Mouse (Mus musculus) lung, postnatal 36 days (tissue): ENCODE results near the gene Baiap2l1.

Experiments
- DNase-seq: peaks from one replicate; pipeline ENCODE4 v3.0.0; 2022; ENCODE audit warnings: mixed read lengths

Gene Baiap2l1

GRCm38 (mm10) chr5:144256541-144256870 lies 101.4 kb downstream of the Baiap2l1 start:
- DNase-seq = peak; percentile 38

- DNase-seq = peak; percentile 79
Observed at GRCm38 (mm10) chr5:144255632-144256540, 102.0 kb downstream of the Baiap2l1 start.

GRCm38 (mm10) chr5:144254811-144255631 lies 102.9 kb downstream of the Baiap2l1 start:
- DNase-seq = peak; percentile 92

DNA sequence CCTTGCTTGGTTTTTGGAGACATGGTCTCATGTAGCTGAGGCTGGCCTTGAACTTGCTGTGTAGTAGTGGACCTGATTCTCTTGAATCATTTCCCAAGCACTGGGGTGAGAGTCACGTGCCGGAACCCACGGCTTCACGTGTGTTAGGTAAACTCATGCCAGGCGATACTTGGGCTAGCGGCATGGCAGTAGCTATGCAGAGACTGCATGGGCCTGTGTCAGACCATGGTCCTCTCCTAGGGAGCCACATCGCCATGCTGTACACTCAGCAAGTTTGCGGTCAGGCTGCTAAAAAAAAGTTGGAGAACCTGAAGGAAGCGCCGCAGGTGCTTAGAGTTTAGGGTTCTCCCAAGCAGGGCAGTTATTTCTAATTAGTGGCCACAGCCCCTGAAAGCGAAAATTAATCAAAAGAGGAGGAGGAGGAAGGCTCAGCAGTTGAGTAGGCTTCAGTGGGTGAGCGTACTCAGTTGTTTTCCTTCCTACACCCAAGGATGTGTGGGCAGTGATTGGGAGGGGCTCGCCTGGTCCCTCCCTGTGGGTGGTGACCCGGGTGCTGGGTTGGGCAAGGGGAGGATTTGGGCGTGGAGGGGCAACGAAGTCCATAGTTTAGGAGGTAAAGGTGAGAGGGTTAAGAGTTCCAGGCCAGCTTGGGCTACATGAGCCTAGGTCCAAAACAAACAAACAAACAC lies 103.6 kb downstream of the Baiap2l1 start:
- peak; percentile 93 for DNase-seq

- no peak for DNase-seq
Observed at GRCm38 (mm10) chr5:144253212-144253611, 104.7 kb downstream of the Baiap2l1 start.

- no peak for DNase-seq
Observed at GRCm38 (mm10) chr5:144251876-144252577, 105.9 kb downstream of the Baiap2l1 start.

- no peak for DNase-seq
Observed at GRCm38 (mm10) chr5:144249871-144250270, 108.0 kb downstream of the Baiap2l1 start.

- DNase-seq = peak; percentile 92
Observed at GRCm38 (mm10) chr5:144247906-144248585, 109.9 kb downstream of the Baiap2l1 start.

DNA sequence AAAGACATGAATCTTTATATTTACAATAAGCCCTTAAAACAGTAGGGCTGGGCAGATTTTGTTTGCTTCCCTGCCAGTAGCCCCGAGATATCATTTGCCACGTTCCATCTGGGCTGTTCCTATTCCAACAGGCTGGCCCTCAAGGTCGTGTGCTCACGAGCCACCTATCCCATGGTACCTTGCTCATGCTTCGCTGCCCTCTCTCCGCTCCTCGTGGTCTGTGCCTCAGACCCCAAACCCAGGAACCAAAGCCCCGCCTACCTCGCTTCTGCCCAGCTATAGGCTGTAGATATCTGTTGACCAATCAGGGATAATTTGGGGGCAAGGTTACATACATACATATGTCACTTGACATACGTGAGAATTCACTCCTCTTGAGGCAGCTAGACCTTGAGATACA lies 110.6 kb downstream of the Baiap2l1 start:
- DNase-seq = no peak

GRCm38 (mm10) chr5:144246669-144247068 lies 111.2 kb downstream of the Baiap2l1 start:
- DNase-seq = no peak

GRCm38 (mm10) chr5:144245592-144245991 lies 112.3 kb downstream of the Baiap2l1 start:
- no peak for DNase-seq

- no peak for DNase-seq
Observed at GRCm38 (mm10) chr5:144243901-144244487, 113.9 kb downstream of the Baiap2l1 start, which contains the start of gene Bri3. TSS of gene Bri3 (plus strand) at chr5:144244437.

DNA sequence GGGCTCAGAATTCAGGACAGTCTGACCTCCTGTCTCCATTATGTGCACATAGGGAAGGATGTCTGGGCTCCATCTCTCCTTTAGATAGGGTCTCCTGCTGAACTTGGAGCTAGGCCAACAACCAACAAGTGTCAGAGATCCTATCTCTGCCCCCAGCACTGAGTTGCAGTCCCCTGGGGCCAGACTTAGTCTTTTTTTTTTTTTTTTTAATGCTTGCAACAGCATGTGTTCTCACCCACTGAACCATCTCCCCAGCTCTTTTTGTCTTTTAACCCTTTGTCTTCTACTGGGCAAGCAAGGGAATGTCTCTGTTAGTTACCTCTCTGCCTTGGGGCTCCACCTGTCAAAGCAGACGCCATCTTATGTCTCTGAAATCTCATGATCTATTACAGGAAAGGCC lies 118.9 kb downstream of the Baiap2l1 start:
- no peak for DNase-seq

DNA sequence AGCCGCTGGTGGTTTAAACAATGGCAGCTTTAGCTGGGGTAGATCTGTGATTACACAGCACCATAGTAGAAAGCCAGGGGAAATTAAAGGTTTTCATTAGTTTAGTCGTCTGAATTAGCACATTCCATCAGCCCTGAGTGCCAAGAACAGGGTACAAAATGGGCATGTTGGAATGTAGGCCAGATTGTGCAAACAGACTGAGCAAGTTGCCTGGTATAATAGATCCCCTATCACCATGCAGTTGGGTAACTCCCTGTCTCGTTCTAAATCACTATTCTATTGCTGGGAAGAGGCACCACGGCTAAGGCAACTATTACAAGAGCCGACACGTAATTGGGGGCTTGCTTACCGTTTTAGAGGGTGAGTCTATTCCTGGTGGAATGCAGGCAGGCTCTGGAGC lies 123.2 kb downstream of the Baiap2l1 start:
- DNase-seq = peak; percentile 42

DNA sequence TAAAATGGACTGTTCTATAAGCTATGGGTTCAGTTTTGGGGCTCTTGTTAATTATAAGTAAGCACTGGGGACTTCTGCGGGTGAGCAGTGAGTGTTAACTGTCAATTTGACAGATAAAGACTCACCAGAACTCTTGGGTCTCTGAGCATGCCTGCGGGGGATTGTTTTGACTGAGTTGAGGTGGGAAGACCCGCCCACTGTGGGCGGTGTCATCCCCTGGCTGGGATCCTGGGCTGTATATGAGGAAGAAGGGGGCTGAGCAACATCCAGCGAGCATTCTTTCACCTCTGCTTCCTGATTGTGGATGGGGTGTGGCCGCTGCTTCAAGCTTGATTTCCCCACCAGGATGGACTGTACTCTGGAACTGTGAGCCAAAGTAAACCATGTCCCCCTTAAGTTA lies 123.7 kb downstream of the Baiap2l1 start:
- DNase-seq = no peak

DNA sequence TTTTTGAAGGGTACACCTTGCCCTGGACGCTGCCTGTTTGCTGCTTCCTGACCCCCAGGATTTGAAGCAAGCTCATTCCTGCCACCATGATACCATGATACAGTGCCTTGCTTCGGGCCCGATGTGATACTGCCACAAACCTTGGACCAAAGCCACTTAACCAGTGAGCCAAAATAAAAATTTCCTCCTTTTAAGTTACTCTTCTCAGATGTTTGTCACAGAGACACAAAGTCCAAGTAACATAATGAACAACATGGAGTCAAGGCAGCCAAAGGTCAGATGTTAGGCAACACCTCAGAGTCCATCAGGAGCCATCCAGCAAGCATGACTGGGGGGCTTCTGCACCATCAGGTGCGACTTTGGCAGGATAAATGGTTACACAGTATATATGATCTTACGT lies 125.4 kb downstream of the Baiap2l1 start:
- no peak for DNase-seq

DNA sequence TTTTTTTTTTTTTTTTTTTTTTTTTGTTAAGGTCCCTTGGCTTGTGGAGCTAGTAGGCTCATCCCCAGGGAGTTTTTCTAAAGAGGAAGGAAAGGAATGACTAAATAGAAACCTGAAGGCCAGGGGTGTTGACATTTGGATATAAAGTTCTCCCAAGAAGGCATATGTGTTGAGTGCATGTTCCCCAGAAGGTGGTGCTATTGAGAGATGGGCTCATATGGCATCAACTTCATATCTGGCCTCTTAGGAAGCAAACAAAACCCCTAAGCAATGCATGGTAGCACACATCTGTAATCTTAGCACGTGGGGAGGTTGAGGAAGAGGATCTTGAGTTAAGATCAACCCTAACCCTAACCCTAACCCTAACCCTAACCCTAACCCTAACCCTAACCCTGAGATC lies 126.5 kb downstream of the Baiap2l1 start:
- peak; percentile 64 for DNase-seq

- no peak for DNase-seq
Observed at GRCm38 (mm10) chr5:144230216-144230615, 127.7 kb downstream of the Baiap2l1 start.

- no peak for DNase-seq
Observed at GRCm38 (mm10) chr5:144226220-144226619, 131.7 kb downstream of the Baiap2l1 start.

DNA sequence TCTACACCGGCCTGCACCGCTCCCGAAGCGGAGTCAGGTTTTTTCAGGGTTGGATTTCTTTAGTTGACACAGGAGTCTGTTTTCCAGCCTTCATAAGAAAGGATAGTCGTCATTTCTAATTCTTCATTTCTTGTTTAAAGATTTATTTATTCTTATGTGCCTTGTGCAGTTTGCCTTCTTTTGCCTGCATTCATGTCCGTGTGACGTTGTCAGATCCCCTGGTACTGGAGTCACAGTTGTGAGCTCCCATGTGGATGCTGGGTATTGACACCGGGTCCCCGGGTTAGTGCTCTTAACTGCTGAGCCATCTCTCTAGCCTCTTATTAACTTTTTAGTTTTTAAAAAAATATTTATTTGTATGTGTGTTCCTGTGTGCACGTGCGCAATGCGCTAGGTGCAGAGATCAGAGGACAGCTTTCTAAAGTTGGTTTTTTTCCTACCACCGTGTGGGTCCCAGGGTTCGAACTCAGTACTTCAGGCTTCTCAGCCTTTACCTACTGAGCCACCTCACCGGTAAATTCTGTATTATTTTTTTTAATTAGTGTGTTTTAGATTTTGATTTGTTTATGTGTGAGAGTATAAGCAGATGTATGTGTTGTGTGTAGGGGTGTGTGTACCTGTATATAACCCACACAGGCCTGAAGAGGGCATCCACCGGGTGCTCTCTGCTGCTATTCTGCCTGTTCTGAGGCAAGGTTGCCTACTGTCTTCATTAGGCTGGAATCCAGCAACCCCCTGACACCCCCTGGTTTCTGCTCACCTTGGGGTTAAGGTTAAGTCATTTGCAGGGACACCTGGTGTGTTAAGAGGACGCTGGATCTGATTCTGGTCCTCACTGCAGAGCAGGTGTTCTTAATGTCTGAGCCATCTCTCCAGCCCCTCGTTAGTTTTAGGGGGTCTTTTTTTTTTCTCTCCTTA lies 133.8 kb downstream of the Baiap2l1 start:
- DNase-seq = no peak
